Mouse (Mus musculus): ENCODE measurements at regions not wholly inside any gene's neighbourhood (a gene's known extent, or its start where the extent isn't known, plus 50 kb on each side); places are given as distances from the start of the nearest gene placed in this dataset.

GRCm38 (mm10) chr2:101368278-101368677 is 256.2 kb upstream of the Rag2 start:
- no peak for ATAC-seq
- Histone ChIP-seq H3K9ac (replicated peaks) (no peak overlapping the region), H3K4me2 (ENCODE audit: low read depth, low read length) (no peak overlapping the region), H3K4me3 (ENCODE audit: low read depth, low read length) (no peak overlapping the region), H3K9me3 (ENCODE audit: low read length) (no peaks in the 10 kb centered on the region), H3K27ac (ENCODE audit: low read depth) (no peak overlapping the region), H3K27me3 (ENCODE audit: insufficient read depth, low read length) (no peaks in the 10 kb centered on the region), H3K4me1 (ENCODE audit: insufficient read depth) (no peaks in the 10 kb centered on the region), H3K36me3 (replicated peaks; ENCODE audit: insufficient read depth, low read length) (no peaks in the 10 kb centered on the region)
- peak; percentile 15 for DNase-seq
- 60% methylated on average over 4 of the region's 4 CpGs for WGBS (ENCODE audit: insufficient replicate concordance)
- no peak for TF ChIP-seq EP300 (IDR thresholded peaks at IDR 0.05; ENCODE audit: low read depth)
- no peak for TF ChIP-seq CTCF (IDR thresholded peaks at IDR 0.05; ENCODE audit: low read depth)

DNA sequence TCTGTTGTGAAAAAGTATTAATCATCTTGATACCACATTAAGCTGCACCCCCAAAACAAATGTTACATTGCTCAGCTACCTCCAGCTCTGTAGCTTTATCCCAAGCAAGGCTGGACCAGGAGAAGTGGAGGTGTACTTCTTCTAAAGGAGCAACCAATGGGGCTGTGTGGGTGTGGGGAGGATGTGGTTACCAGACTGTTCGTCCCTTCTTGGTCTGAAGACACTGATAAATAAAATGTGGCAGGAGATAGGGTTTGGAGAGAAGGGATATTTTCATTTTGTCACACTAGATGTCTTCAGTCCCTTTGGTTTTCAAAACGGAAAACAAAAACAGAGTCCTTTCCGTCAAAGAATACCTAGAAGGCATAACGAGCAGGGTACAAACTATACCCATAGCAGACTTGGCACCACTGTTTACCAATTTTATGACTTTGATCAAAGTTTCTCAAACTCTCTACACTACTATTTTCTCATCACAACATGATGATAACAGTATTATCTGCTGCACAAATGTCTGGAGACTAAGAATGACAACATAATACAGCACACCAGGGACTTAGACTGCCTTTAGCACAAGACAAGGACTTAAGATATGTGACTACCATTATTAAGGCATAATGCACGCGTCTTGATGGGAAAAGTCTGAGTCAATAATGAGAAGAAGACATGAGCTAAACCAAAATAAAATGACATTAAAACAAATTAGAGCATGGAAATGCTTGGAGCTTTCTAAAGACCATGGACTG is 253.4 kb upstream of the Rag2 start:
- peak; percentile 64 for ATAC-seq
- TF ChIP-seq EP300 (IDR thresholded peaks at IDR 0.05; ENCODE audit: low read depth) (peak; percentile 39; the same call in 1 of the 2 replicates), CTCF (IDR thresholded peaks at IDR 0.05; ENCODE audit: low read depth) (no peak)
- WGBS (ENCODE audit: insufficient replicate concordance), result 62% methylated on average over 6 of the region's 6 CpGs

DNA sequence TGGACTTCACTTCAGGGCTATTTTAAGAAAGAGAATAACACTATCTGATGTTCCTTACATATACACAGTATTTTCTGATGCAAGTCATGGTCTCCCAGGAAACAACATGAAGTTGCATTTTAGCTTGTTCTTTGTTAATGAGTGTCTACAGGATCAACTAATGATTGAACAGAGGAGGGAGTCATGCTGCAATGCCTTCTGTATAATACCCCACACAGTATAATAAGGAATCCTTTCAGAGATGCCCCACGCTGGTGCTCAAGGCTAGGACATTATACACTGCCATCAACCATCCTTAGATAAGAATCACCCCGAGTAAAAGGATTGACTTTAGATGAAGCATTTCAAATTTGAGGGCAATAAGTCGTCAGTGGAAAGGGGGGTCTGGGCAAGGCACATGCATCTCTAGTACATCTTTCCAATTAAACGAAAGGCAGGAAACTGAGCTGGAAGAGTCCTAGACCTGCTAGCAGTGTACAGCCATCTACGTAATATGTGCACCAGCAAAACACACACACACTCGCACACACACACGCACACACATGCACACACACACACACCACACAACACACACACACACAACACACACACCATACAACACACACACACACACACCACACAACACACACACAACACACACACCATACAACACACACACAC is 252.6 kb upstream of the Rag2 start:
- no peak overlapping the region for H3K9ac ChIP-seq (replicated peaks)
- H3K4me1 ChIP-seq (ENCODE audit: insufficient read depth), result no peaks in the 10 kb centered on the region
- no peaks in the 10 kb centered on the region for H3K27me3 ChIP-seq (ENCODE audit: insufficient read depth, low read length)
- H3K27ac ChIP-seq (ENCODE audit: low read depth), result no peak overlapping the region
- DNase-seq, result no peak
- no peaks in the 10 kb centered on the region for H3K9me3 ChIP-seq (ENCODE audit: low read length)
- ATAC-seq, result no peak
- no peak overlapping the region for H3K4me3 ChIP-seq (ENCODE audit: low read depth, low read length)
- H3K36me3 ChIP-seq (replicated peaks; ENCODE audit: insufficient read depth, low read length), result no peaks in the 10 kb centered on the region
- TF ChIP-seq EP300 (IDR thresholded peaks at IDR 0.05; ENCODE audit: low read depth), result no peak
- TF ChIP-seq CTCF (IDR thresholded peaks at IDR 0.05; ENCODE audit: low read depth), result no peak
- WGBS (ENCODE audit: insufficient replicate concordance), result 75% methylated on average over 7 of the region's 7 CpGs
- H3K4me2 ChIP-seq (ENCODE audit: low read depth, low read length), result no peak overlapping the region

More for the DNA sequence above, 253.4 kb upstream of the Rag2 start:
- no peak overlapping the region for H3K9ac ChIP-seq (replicated peaks)
- no peak overlapping the region for H3K4me3 ChIP-seq (ENCODE audit: low read depth, low read length)
- H3K36me3 ChIP-seq (replicated peaks; ENCODE audit: insufficient read depth, low read length), result no peaks in the 10 kb centered on the region
- H3K27me3 ChIP-seq (ENCODE audit: insufficient read depth, low read length), result no peaks in the 10 kb centered on the region
- H3K9me3 ChIP-seq (ENCODE audit: low read length), result no peaks in the 10 kb centered on the region
- H3K4me2 ChIP-seq (ENCODE audit: low read depth, low read length), result no peak overlapping the region
- no peaks in the 10 kb centered on the region for H3K4me1 ChIP-seq (ENCODE audit: insufficient read depth)
- no peak overlapping the region for H3K27ac ChIP-seq (ENCODE audit: low read depth)
- no peak for DNase-seq

DNA sequence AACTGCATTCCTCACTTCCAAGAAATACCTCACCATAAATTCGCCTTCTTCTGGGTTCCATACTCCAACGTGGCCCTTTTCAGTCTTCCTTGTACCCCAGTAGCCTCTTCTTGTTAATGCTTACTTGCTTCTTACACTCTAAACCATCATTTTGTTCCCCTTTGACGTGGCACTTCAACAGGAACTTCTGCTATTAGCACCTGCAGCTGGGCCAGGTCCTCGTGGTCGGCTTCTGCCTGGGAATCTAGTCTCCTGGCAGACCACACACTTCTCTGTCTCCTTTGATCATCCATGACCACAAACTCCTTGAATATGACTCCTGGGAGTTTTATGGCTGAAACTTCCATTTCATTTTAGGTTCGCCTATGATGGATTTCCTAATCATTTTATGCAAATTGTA is 243.9 kb upstream of the Rag2 start:
- no peak for TF ChIP-seq CTCF (IDR thresholded peaks at IDR 0.05; ENCODE audit: low read depth)
- 59% methylated on average over 6 of the region's 6 CpGs for WGBS (ENCODE audit: insufficient replicate concordance)
- no peak for DNase-seq

DNA sequence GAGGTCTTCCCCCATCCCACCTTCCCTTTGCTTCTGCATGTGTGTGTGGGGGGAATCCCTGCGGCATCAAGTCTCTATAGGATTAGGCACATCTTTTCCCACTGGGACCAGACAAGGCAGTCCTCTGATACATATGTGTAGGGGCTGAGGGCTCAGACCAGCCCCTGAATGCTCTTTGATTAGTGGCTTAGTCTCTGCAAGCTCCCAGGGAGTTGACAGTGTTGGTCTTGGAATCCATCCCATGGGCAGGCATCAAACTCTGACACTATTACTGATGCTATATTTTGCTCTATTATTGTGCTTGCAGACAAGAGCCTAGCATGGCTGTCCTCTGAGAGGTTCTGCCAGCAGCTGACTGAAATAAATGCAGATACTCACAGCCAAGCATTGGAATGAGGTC is 209.5 kb upstream of the Rag2 start:
- H3K36me3 ChIP-seq (replicated peaks; ENCODE audit: insufficient read depth, low read length), result no peaks in the 10 kb centered on the region
- H3K27ac ChIP-seq (ENCODE audit: low read depth), result no peak overlapping the region
- ATAC-seq (no peak), DNase-seq (no peak)
- H3K4me2 ChIP-seq (ENCODE audit: low read depth, low read length), result no peak overlapping the region
- H3K27me3 ChIP-seq (ENCODE audit: insufficient read depth, low read length), result no peaks in the 10 kb centered on the region
- H3K9ac ChIP-seq (replicated peaks), result no peak overlapping the region
- no peak overlapping the region for H3K4me3 ChIP-seq (ENCODE audit: low read depth, low read length)
- H3K9me3 ChIP-seq (ENCODE audit: low read length), result no peaks in the 10 kb centered on the region
- no peaks in the 10 kb centered on the region for H3K4me1 ChIP-seq (ENCODE audit: insufficient read depth)
- 85% methylated on average over 1 of the region's 1 CpGs for WGBS (ENCODE audit: insufficient replicate concordance)
- TF ChIP-seq CTCF (IDR thresholded peaks at IDR 0.05; ENCODE audit: low read depth), result no peak
- TF ChIP-seq EP300 (IDR thresholded peaks at IDR 0.05; ENCODE audit: low read depth), result no peak

More for the DNA sequence above, 243.9 kb upstream of the Rag2 start:
- H3K36me3 ChIP-seq (replicated peaks; ENCODE audit: insufficient read depth, low read length), result no peaks in the 10 kb centered on the region
- no peak overlapping the region for H3K4me3 ChIP-seq (ENCODE audit: low read depth, low read length)
- no peaks in the 10 kb centered on the region for H3K9me3 ChIP-seq (ENCODE audit: low read length)
- H3K4me1 ChIP-seq (ENCODE audit: insufficient read depth), result no peaks in the 10 kb centered on the region
- ATAC-seq, result no peak
- no peak overlapping the region for H3K27ac ChIP-seq (ENCODE audit: low read depth)
- no peak overlapping the region for H3K4me2 ChIP-seq (ENCODE audit: low read depth, low read length)
- no peaks in the 10 kb centered on the region for H3K27me3 ChIP-seq (ENCODE audit: insufficient read depth, low read length)
- no peak overlapping the region for H3K9ac ChIP-seq (replicated peaks)

- TF ChIP-seq CTCF (IDR thresholded peaks at IDR 0.05; ENCODE audit: low read depth) (no peak), EP300 (IDR thresholded peaks at IDR 0.05; ENCODE audit: low read depth) (no peak)
- H3K4me2 ChIP-seq (ENCODE audit: low read depth, low read length), result no peak overlapping the region
- no peak overlapping the region for H3K9ac ChIP-seq (replicated peaks)
- DNase-seq (no peak), ATAC-seq (no peak)
- H3K4me3 ChIP-seq (ENCODE audit: low read depth, low read length), result no peak overlapping the region
- H3K36me3 ChIP-seq (replicated peaks; ENCODE audit: insufficient read depth, low read length), result no peaks in the 10 kb centered on the region
- no peak overlapping the region for H3K27ac ChIP-seq (ENCODE audit: low read depth)
- 76% methylated on average over 3 of the region's 3 CpGs for WGBS (ENCODE audit: insufficient replicate concordance)
- H3K4me1 ChIP-seq (ENCODE audit: insufficient read depth), result no peaks in the 10 kb centered on the region
- no peaks in the 10 kb centered on the region for H3K9me3 ChIP-seq (ENCODE audit: low read length)
- H3K27me3 ChIP-seq (ENCODE audit: insufficient read depth, low read length), result no peaks in the 10 kb centered on the region
These were observed 207.8 kb upstream of the Rag2 start for GRCm38 (mm10) chr2:101416702-101417101.

Data from liver, postnatal 0 days (tissue).